Mouse (Mus musculus): ENCODE data around the gene Zfand3.

- TF ChIP-seq CTCF (IDR thresholded peaks at IDR 0.05; ENCODE audit: insufficient read depth, low read depth, low read length): no peak
- no peak for TF ChIP-seq POLR2A (IDR thresholded peaks at IDR 0.05; ENCODE audit: insufficient read depth, low read depth, low read length)
Measured at GRCm38 (mm10) chr17:30253028-30253427, 248.5 kb downstream of the Zfand3 start.

Measured in olfactory bulb, adult 2 months (tissue).